Mouse (Mus musculus) spleen, adult 2 months (tissue): ENCODE measurements around the gene Jarid2. TPM values are rescaled to one million over a fixed set of nuclear protein-coding genes. Genes with fewer than 3 reads are reported as not detected.

ENCODE experiments used
- DNase-seq, 2 experiments: peaks; one replicate each; pipeline versions ENCODE4 v3.0.0 to v3.0.0-alpha.2; 2012 to 2021; ENCODE audit warnings: low spot score in 2 of 2, low read depth in 1 of 2
- H3K27ac ChIP-seq: fragments of 200-500 bp; 2 replicates; pipeline ENCODE4 v1.5.1; 2012; ENCODE audit warnings: low read length, inconsistent platforms; ENCODE audit not compliant: insufficient read depth
- H3K27me3 ChIP-seq: fragments of 200-500 bp; 2 replicates; pipeline ENCODE4 v1.6.1; 2012; ENCODE audit warnings: mild to moderate bottlenecking, moderate library complexity, low read length, inconsistent platforms; ENCODE audit not compliant: control insufficient read depth, insufficient read depth
- H3K36me3 ChIP-seq: fragments of 200-500 bp; 2 replicates; pipeline ENCODE4 v1.6.1; 2012; ENCODE audit warnings: mild to moderate bottlenecking, low read length, inconsistent platforms; ENCODE audit not compliant: control insufficient read depth, insufficient read depth
- H3K4me1 ChIP-seq: fragments of 200-500 bp; 2 replicates; pipeline ENCODE4 v1.6.1; 2011; ENCODE audit warnings: inconsistent platforms; ENCODE audit not compliant: control insufficient read depth, insufficient read depth, insufficient read length
- H3K4me3 ChIP-seq: fragments of 200-500 bp; 2 replicates; pipeline ENCODE4 v1.5.1; 2011; ENCODE audit warnings: mild to moderate bottlenecking, inconsistent platforms; ENCODE audit not compliant: insufficient read depth, insufficient read length; ENCODE audit errors: extremely low read depth
- CTCF ChIP-seq: fragments of 200-500 bp; IDR thresholded peaks from 2 replicates; pipeline ENCODE4 v1.5.1; 2011; ENCODE audit warnings: mild to moderate bottlenecking, inconsistent platforms; ENCODE audit not compliant: insufficient read depth, insufficient read length, insufficient replicate concordance; ENCODE audit errors: extremely low read depth
- POLR2A ChIP-seq: fragments of 200-500 bp; IDR thresholded peaks from 2 replicates; pipeline ENCODE4 v1.6.1; 2011; ENCODE audit warnings: low read depth, low read length, inconsistent platforms
- WGBS: fragments of 180-500 bp; shearing (Covaris S2); methylation state at CpG from one replicate; pipeline ENCODE4 v1.1.7; 2018; 5-methylcytosine and 5-hydroxymethylcytosine counted together
- polyA plus RNA-seq: library from polyadenylated mRNA; depleted of rRNA; stranded (reverse); fragments of >200 nt; gene quantifications from 2 replicates; pipeline ENCODE4 v1.2.3, GENCODE M21; 2012; rRNA removed

The Jarid2 gene
- 10.9 and 14.3 TPM in 2 replicates for polyA plus RNA-seq

GRCm38 (mm10) chr13:44729424-44729971 is at the start of gene Jarid2:
Jarid2 (plus strand) TSS chr13:44729474.
- Histone ChIP-seq H3K4me1 (peaks cover 4% of the 10 kb centered on the region), H3K36me3 (no peaks in the 10 kb centered on the region), H3K27me3 (no peaks in the 10 kb centered on the region; the same call in 1 of the 2 replicates), H3K27ac (peak within 1 kb of the TSS; percentile 51), H3K4me3 (peak within 1 kb of the TSS; percentile 86)
- WGBS: 8% methylated on average over 31 of the region's 31 CpGs
- DNase-seq: peak in 1 of 2 experiments; percentile 17
- TF ChIP-seq POLR2A (no peak), CTCF (no peak)

- Histone ChIP-seq H3K27ac (no peak overlapping the region), H3K36me3 (no peaks in the 10 kb centered on the region), H3K27me3 (no peaks in the 10 kb centered on the region), H3K4me1 (no peaks in the 10 kb centered on the region), H3K4me3 (no peak overlapping the region)
- WGBS: 81% methylated on average over 7 of the region's 7 CpGs
- TF ChIP-seq CTCF (no peak), POLR2A (no peak)
- no peak for DNase-seq
Measured at GRCm38 (mm10) chr13:44681051-44681450, 48.2 kb upstream of the Jarid2 start.

GRCm38 (mm10) chr13:44688140-44688539 is 41.1 kb upstream of the Jarid2 start:
- Histone ChIP-seq H3K36me3 (no peaks in the 10 kb centered on the region), H3K4me3 (no peak overlapping the region), H3K27ac (no peak overlapping the region), H3K4me1 (no peaks in the 10 kb centered on the region), H3K27me3 (no peaks in the 10 kb centered on the region)
- 86% methylated on average over 3 of the region's 3 CpGs for WGBS
- TF ChIP-seq POLR2A: no peak
- no peak for TF ChIP-seq CTCF
- DNase-seq: no peak

- Histone ChIP-seq H3K27me3 (no peaks in the 10 kb centered on the region), H3K36me3 (no peaks in the 10 kb centered on the region), H3K4me1 (no peaks in the 10 kb centered on the region), H3K4me3 (no peak overlapping the region), H3K27ac (no peak overlapping the region)
- WGBS: 87% methylated on average over 10 of the region's 10 CpGs
- TF ChIP-seq POLR2A: no peak
- no peak for DNase-seq
Measured at GRCm38 (mm10) chr13:44697628-44698027, 31.6 kb upstream of the Jarid2 start.

- WGBS: 91% methylated on average over 15 of the region's 15 CpGs
Measured at GRCm38 (mm10) chr13:44704036-44704801, 25.1 kb upstream of the Jarid2 start.

GRCm38 (mm10) chr13:44705031-44705742 is 24.1 kb upstream of the Jarid2 start:
- no peak for DNase-seq
- no peak overlapping the region for H3K27ac ChIP-seq
- no peaks in the 10 kb centered on the region for H3K4me1 ChIP-seq
- no peaks in the 10 kb centered on the region for H3K27me3 ChIP-seq
- TF ChIP-seq POLR2A (no peak), CTCF (no peak)
- no peak overlapping the region for H3K4me3 ChIP-seq
- no peaks in the 10 kb centered on the region for H3K36me3 ChIP-seq
- 81% methylated on average over 14 of the region's 14 CpGs for WGBS

More at GRCm38 (mm10) chr13:44704036-44704801, 25.1 kb upstream of the Jarid2 start:
- no peak overlapping the region for H3K27ac ChIP-seq
- H3K4me3 ChIP-seq: no peak overlapping the region
- no peak for TF ChIP-seq CTCF
- TF ChIP-seq POLR2A: no peak
- H3K27me3 ChIP-seq: no peaks in the 10 kb centered on the region
- no peaks in the 10 kb centered on the region for H3K36me3 ChIP-seq
- H3K4me1 ChIP-seq: no peaks in the 10 kb centered on the region
- no peak for DNase-seq
